Mouse (Mus musculus) brain, embryonic 14.5 days (tissue): Measurements from ENCODE around the gene Diaph3.

Experiments used
- CTCF ChIP-seq: fragments of 200-500 bp; IDR thresholded peaks from 2 replicates; pipeline ENCODE4 v1.5.1; 2012; ENCODE audit warnings: inconsistent platforms, mild to moderate bottlenecking, moderate library complexity, borderline replicate concordance; ENCODE audit not compliant: insufficient read depth, insufficient read length; ENCODE audit errors: extremely low read depth
- POLR2A ChIP-seq: fragments of 200-500 bp; IDR thresholded peaks from 2 replicates; pipeline ENCODE4 v1.6.1; 2012; ENCODE audit warnings: mild to moderate bottlenecking, inconsistent platforms, borderline replicate concordance; ENCODE audit not compliant: poor library complexity, insufficient read depth, insufficient read length, severe bottlenecking; ENCODE audit errors: extremely low read depth

DNA sequence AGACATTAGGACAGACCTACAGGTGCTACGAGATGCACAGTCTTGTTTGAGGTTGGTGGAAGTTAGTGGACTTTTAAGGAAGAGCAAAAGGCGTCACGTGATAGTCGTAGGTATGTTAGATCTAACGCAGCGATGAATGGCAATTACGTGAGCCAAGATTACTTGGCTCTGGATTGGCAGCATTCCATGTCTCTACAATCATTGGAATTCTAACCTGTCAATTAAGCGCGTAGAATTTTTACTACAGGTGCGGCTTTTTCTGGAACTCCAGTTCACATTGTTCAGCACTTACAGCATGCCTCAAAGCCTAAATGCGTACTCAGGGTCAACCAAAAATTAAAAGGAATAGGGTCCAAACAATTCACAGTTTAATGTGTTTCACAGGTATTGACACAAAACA, 742 bp upstream of the Diaph3 start:
- TF ChIP-seq POLR2A, result no peak
- no peak for TF ChIP-seq CTCF
